Mouse (Mus musculus): Measurements from ENCODE around the gene Fcmr. TPM values are rescaled to one million over a fixed set of nuclear protein-coding genes. Genes with fewer than 3 reads are reported as not detected.
A peak's percentile ranks its signal among the peaks of the same experiment; 100 is the strongest.

Gene Fcmr
- polyA plus RNA-seq, 1 experiment from 2014 or later = not detected

DNA sequence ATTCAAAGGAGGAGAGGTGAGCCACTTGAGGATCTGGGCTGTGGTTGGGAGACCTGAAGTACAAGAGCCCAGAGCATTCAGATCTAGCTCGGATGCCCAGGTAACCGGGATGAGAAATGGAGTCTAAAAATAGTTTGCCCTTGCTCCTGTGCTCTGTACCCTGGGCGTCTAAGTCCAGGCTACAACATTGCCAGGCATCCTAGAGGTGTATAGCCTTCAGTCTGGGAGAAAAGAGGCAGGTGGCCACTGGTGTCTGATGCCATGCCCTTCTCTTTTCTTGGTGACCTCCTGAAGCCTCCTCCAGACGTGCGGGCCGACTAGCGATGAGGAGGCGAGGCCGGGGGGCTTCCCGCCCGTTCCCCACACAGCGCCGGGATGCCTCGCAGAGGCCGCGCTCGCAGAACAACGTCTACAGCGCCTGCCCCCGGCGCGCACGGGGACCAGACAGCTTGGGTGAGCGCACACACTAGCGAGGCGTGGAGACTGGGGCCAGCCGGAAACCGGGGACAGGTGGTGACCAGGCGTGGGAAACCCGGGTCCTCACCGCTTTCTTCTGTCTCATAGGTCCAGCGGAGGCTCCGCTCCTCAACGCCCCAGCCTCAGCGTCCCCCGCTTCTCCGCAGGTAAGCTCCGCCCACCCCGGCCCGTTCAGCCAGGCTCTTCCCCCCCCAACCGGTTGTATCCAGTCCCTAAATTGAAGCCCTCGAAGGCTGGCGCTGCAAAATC is 12.6 kb downstream of the Fcmr start:
- Histone ChIP-seq H3K36me3 (ENCODE audit: control insufficient read depth, insufficient read depth, low read length) (no peaks in the 10 kb centered on the region), H3K4me3 (ENCODE audit: low read length) (peak overlapping the region; percentile 32), H3K27ac (ENCODE audit: low read depth, low read length) (no peak overlapping the region), H3K27me3 (ENCODE audit: control insufficient read depth, insufficient read depth, low read length) (peaks cover 15% of the 10 kb centered on the region), H3K4me2 (replicated peaks; ENCODE audit: low read depth, low read length) (peak overlapping the region; percentile 65), H3K9ac (ENCODE audit: low read depth, low read length) (no peak overlapping the region), H3K4me1 (ENCODE audit: control insufficient read depth, insufficient read depth, low read length) (no peaks in the 10 kb centered on the region), H3K9me3 (ENCODE audit: control insufficient read depth, low read length) (no peaks in the 10 kb centered on the region)
- ATAC-seq (ENCODE audit: low FRiP score, low TSS enrichment) = peak; percentile 62
- 2% methylated on average over 43 of the region's 43 CpGs for WGBS

DNA sequence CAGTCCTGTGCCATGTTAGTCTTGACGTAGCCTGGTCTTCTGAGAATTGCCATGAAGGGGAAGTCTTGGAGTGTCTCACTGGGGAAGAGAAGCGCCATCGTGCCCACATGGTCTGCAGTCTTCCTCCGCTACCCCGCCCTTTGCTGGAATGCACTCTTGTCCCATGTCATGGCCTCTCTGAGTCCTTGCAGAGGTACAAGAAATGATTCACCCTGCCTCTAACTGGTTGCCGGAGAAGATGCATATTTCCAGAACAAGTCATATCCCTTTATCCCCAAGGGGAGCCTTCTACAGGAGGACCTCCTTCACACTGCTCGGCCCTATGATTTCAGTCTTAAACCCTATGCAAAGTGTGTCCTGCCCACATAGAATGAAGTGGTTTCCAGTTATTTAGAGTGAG is 14.5 kb downstream of the Fcmr start:
- Histone ChIP-seq H3K4me3 (ENCODE audit: low read length) (no peak overlapping the region), H3K4me1 (ENCODE audit: control insufficient read depth, insufficient read depth, low read length) (no peaks in the 10 kb centered on the region), H3K27ac (ENCODE audit: low read depth, low read length) (no peak overlapping the region), H3K4me2 (replicated peaks; ENCODE audit: low read depth, low read length) (no peak overlapping the region), H3K36me3 (ENCODE audit: control insufficient read depth, insufficient read depth, low read length) (no peaks in the 10 kb centered on the region), H3K9me3 (ENCODE audit: control insufficient read depth, low read length) (no peaks in the 10 kb centered on the region), H3K9ac (ENCODE audit: low read depth, low read length) (no peak overlapping the region), H3K27me3 (ENCODE audit: control insufficient read depth, insufficient read depth, low read length) (peaks cover 15% of the 10 kb centered on the region)
- no peak for ATAC-seq (ENCODE audit: low FRiP score, low TSS enrichment)
- WGBS = 93% methylated on average over 7 of the region's 7 CpGs

DNA sequence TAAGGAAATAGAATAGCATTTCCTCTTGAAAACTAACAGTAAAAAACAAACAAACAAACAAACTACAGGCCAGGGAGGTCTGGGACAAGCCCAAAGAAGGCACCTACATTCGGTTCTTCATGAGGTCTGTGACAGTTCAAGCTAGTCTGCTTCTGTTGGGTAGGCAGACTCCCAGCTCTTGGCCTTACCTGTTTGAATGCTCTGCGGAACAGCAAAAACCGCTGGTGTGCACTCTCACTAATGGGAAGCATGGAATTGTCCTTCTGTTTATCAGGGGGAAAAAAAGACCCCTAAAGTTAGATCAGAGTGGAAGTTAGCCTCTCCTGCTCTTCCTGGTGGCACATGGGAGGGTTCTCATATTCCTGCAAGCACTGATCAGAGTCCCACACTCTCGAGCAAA is 17.7 kb downstream of the Fcmr start:
- no peak overlapping the region for H3K9ac ChIP-seq (ENCODE audit: low read depth, low read length)
- H3K9me3 ChIP-seq (ENCODE audit: control insufficient read depth, low read length) = no peaks in the 10 kb centered on the region
- H3K4me2 ChIP-seq (replicated peaks; ENCODE audit: low read depth, low read length) = no peak overlapping the region
- 90% methylated on average over 4 of the region's 4 CpGs for WGBS
- H3K27ac ChIP-seq (ENCODE audit: low read depth, low read length) = no peak overlapping the region
- no peaks in the 10 kb centered on the region for H3K36me3 ChIP-seq (ENCODE audit: control insufficient read depth, insufficient read depth, low read length)
- no peak overlapping the region for H3K4me3 ChIP-seq (ENCODE audit: low read length)
- ATAC-seq (ENCODE audit: low FRiP score, low TSS enrichment) = no peak
- H3K27me3 ChIP-seq (ENCODE audit: control insufficient read depth, insufficient read depth, low read length) = peaks cover 9% of the 10 kb centered on the region; the same call in 1 of the 2 replicates
- H3K4me1 ChIP-seq (ENCODE audit: control insufficient read depth, insufficient read depth, low read length) = no peaks in the 10 kb centered on the region

DNA sequence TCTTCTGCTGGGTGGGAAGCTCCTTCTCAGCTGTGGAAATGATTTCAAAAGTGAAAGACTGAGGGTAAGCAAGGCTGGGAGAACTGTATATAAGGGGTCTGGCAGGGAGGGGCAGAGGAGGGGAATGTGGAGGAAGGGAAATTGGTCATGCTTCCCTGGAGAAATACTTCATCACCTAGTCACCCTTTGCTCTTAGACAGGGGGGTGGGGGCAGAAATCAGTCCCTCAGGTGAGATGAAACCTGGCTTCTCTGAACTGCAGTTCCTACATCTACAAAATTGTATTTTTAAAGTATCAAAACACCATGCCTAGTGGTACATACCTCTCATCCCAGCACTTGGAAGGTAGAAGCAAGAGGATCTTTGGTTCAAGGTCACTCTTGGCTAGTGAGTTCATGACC is 21.9 kb downstream of the Fcmr start, which contains the start of gene Il24:
Gene Il24, minus strand, starts transcription at position 101 of the 400 bp plus-strand sequence.
- H3K27me3 ChIP-seq (ENCODE audit: control insufficient read depth, insufficient read depth, low read length) = no peaks in the 10 kb centered on the region
- no peak within 1 kb of the TSS for H3K27ac ChIP-seq (ENCODE audit: low read depth, low read length)
- no peaks in the 10 kb centered on the region for H3K9me3 ChIP-seq (ENCODE audit: control insufficient read depth, low read length)
- no peaks in the 10 kb centered on the region for H3K36me3 ChIP-seq (ENCODE audit: control insufficient read depth, insufficient read depth, low read length)
- no peak for ATAC-seq (ENCODE audit: low FRiP score, low TSS enrichment)
- H3K9ac ChIP-seq (ENCODE audit: low read depth, low read length) = no peak within 1 kb of the TSS
- H3K4me3 ChIP-seq (ENCODE audit: low read length) = no peak within 1 kb of the TSS
- H3K4me2 ChIP-seq (replicated peaks; ENCODE audit: low read depth, low read length) = no peak within 1 kb of the TSS
- no peaks in the 10 kb centered on the region for H3K4me1 ChIP-seq (ENCODE audit: control insufficient read depth, insufficient read depth, low read length)

DNA sequence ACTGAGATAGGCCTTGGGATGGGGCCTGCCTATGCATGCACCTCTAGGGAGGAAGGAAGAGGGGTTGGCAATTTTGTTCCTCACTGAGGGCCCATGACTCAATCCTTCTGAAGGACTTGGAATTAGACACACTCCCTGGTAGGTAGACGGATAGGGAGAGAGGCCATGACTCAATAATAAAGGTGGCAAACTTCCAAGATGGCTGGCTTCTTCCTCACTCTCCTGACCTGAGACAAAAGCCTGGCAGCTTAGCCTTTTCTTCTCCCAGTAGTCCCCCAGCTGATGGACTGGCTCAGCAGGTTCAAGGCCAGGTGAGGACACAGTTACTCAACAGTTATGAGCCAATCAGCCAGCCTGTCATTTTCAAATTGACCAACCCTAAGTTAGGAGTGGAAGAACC is 27.0 kb downstream of the Fcmr start:
- ATAC-seq (ENCODE audit: low FRiP score, low TSS enrichment) = no peak
- 83% methylated on average over 1 of the region's 1 CpGs for WGBS
- Histone ChIP-seq H3K27me3 (ENCODE audit: control insufficient read depth, insufficient read depth, low read length) (no peaks in the 10 kb centered on the region), H3K36me3 (ENCODE audit: control insufficient read depth, insufficient read depth, low read length) (no peaks in the 10 kb centered on the region), H3K4me3 (ENCODE audit: low read length) (no peak overlapping the region), H3K9me3 (ENCODE audit: control insufficient read depth, low read length) (no peaks in the 10 kb centered on the region), H3K4me2 (replicated peaks; ENCODE audit: low read depth, low read length) (no peak overlapping the region), H3K4me1 (ENCODE audit: control insufficient read depth, insufficient read depth, low read length) (no peaks in the 10 kb centered on the region), H3K27ac (ENCODE audit: low read depth, low read length) (no peak overlapping the region; the same call in 1 of the 2 replicates), H3K9ac (ENCODE audit: low read depth, low read length) (no peak overlapping the region)

DNA sequence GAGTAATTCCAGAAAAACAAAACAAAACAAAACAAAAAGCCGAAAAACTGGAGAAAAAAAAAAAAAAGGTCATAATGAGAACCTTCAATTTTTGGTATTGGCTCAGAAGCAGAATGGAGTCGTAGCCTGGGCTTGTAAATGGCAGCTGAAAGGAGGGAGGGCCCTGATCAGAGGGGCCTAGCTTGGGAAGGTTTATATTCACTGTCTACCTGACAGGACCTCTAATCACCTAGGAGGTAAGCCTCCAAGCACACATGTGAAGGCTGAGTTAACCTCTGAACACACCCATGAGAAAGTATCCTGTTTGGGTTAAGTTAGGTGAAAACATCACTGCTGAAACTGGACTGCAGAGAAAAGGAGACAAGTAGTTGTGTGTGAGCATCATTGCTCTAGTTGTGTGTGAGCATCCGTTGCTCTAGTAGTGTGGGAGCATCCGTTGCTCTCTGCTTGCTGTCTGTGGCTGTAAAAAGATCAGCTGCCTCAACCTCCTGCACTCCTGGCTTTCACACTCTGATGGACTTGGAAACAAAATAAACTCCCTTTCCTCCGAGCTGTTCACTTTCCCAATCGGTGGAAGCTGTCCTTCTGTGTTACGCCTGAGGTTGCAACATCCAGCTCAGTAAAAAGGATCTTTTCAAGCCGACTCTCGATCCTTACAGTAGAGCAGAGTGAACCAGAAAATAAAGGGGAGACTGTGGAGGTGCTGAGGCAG is 28.0 kb downstream of the Fcmr start:
- Histone ChIP-seq H3K4me2 (replicated peaks; ENCODE audit: low read depth, low read length) (no peak overlapping the region), H3K4me3 (ENCODE audit: low read length) (no peak overlapping the region), H3K4me1 (ENCODE audit: control insufficient read depth, insufficient read depth, low read length) (no peaks in the 10 kb centered on the region), H3K36me3 (ENCODE audit: control insufficient read depth, insufficient read depth, low read length) (no peaks in the 10 kb centered on the region), H3K9me3 (ENCODE audit: control insufficient read depth, low read length) (no peaks in the 10 kb centered on the region), H3K27me3 (ENCODE audit: control insufficient read depth, insufficient read depth, low read length) (no peaks in the 10 kb centered on the region), H3K9ac (ENCODE audit: low read depth, low read length) (no peak overlapping the region), H3K27ac (ENCODE audit: low read depth, low read length) (no peak overlapping the region)
- peak; percentile 69 for ATAC-seq (ENCODE audit: low FRiP score, low TSS enrichment)
- 29% methylated on average over 9 of the region's 9 CpGs for WGBS

DNA sequence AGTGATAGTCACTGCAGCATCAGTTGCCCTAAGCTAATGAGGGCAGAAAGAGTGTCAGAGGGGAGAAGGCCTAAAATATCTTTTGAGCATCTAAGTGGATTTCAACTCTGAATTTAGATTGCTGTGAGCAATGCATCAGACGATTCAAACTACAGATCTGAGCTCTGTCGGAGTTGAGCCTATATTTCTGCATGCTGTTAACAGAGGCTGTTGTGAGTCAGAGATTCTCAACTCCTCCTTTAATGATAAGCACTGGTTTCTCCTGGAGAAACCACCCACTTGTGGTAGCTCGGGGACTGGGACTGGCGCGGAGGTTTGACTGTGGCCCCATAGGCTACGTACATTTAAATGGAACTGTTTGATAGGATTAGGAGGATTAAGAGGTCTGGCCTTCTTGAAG is 29.0 kb downstream of the Fcmr start:
- Histone ChIP-seq H3K9me3 (ENCODE audit: control insufficient read depth, low read length) (no peaks in the 10 kb centered on the region), H3K27ac (ENCODE audit: low read depth, low read length) (no peak overlapping the region), H3K36me3 (ENCODE audit: control insufficient read depth, insufficient read depth, low read length) (no peaks in the 10 kb centered on the region), H3K4me1 (ENCODE audit: control insufficient read depth, insufficient read depth, low read length) (no peaks in the 10 kb centered on the region), H3K27me3 (ENCODE audit: control insufficient read depth, insufficient read depth, low read length) (no peaks in the 10 kb centered on the region), H3K4me3 (ENCODE audit: low read length) (no peak overlapping the region), H3K4me2 (replicated peaks; ENCODE audit: low read depth, low read length) (no peak overlapping the region), H3K9ac (ENCODE audit: low read depth, low read length) (no peak overlapping the region)
- ATAC-seq (ENCODE audit: low FRiP score, low TSS enrichment) = no peak
- 77% methylated on average over 6 of the region's 6 CpGs for WGBS

DNA sequence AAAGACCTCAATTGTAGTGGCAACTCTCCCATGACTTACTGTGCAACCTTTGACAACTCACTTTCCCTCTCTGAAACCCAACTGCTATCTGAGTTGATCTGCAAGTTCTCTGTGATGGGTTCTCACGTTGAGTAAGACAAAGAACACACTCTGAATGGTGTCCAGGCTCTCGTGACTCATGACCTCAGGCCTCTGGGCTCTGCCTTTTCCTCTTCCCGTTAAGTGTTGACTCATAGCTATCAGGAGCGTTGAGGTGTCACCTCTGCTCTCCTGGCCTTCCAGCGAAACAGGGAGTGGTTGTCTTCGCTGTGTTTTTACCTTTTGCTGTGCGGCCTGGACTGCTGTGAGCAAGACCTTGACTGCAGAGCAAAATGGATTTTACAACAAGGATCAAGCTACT is 37.0 kb downstream of the Fcmr start:
- no peak overlapping the region for H3K9ac ChIP-seq (ENCODE audit: low read depth, low read length)
- no peak for ATAC-seq (ENCODE audit: low FRiP score, low TSS enrichment)
- H3K36me3 ChIP-seq (ENCODE audit: control insufficient read depth, insufficient read depth, low read length) = no peaks in the 10 kb centered on the region
- H3K4me2 ChIP-seq (replicated peaks; ENCODE audit: low read depth, low read length) = no peak overlapping the region
- no peak overlapping the region for H3K4me3 ChIP-seq (ENCODE audit: low read length)
- H3K9me3 ChIP-seq (ENCODE audit: control insufficient read depth, low read length) = no peaks in the 10 kb centered on the region
- 80% methylated on average over 7 of the region's 7 CpGs for WGBS
- no peaks in the 10 kb centered on the region for H3K4me1 ChIP-seq (ENCODE audit: control insufficient read depth, insufficient read depth, low read length)
- H3K27me3 ChIP-seq (ENCODE audit: control insufficient read depth, insufficient read depth, low read length) = no peaks in the 10 kb centered on the region
- no peak overlapping the region for H3K27ac ChIP-seq (ENCODE audit: low read depth, low read length)

DNA sequence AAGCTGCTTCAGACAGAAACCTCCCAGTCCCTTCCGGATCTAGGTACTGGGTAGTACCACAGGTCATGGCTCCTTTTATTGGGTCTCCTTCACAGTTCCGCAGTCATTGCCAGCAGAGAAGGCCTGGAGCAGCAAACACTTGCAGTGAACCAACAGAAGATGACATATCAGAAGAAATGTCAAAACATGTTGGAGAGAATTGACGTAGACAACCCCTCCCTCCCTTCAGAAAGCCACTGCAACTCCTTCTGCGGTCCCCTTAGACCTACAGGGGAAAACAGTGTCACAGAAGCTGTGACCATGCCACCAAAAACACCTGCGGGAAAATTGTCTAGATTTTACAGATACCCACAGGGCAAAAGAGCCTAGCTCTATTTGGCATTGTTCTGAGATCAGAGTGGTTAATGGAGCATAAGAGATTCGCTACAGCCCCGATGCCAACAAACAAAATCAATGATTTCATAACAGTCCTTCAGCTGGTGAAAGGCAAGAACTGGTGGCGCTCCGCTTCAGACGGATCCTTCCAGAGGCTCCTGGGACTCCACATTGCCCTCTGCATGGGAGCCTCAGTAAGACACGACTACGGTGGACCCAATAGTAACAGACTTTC is 46.0 kb downstream of the Fcmr start, which contains the start of gene Il20:
Gene Il20, minus strand, starts transcription at position 51 of the 610 bp plus-strand sequence.
- no peaks in the 10 kb centered on the region for H3K36me3 ChIP-seq (ENCODE audit: control insufficient read depth, insufficient read depth, low read length)
- WGBS = 87% methylated on average over 12 of the region's 12 CpGs
- H3K9me3 ChIP-seq (ENCODE audit: control insufficient read depth, low read length) = no peaks in the 10 kb centered on the region
- H3K9ac ChIP-seq (ENCODE audit: low read depth, low read length) = no peak within 1 kb of the TSS
- H3K4me3 ChIP-seq (ENCODE audit: low read length) = no peak within 1 kb of the TSS
- no peak for ATAC-seq (ENCODE audit: low FRiP score, low TSS enrichment)
- no peaks in the 10 kb centered on the region for H3K4me1 ChIP-seq (ENCODE audit: control insufficient read depth, insufficient read depth, low read length)
- no peak within 1 kb of the TSS for H3K4me2 ChIP-seq (replicated peaks; ENCODE audit: low read depth, low read length)
- H3K27me3 ChIP-seq (ENCODE audit: control insufficient read depth, insufficient read depth, low read length) = no peaks in the 10 kb centered on the region
- no peak within 1 kb of the TSS for H3K27ac ChIP-seq (ENCODE audit: low read depth, low read length)

Measured in kidney, embryonic 14.5 days (tissue).